Mouse (Mus musculus): Measurements from ENCODE around the gene Ier2. TPM values are rescaled to one million over a fixed set of nuclear protein-coding genes. Genes with fewer than 3 reads are reported as not detected.
A peak's percentile ranks its signal among the peaks of the same experiment; 100 is the strongest.
"Not testable (repeated sequence)": the region's sequence is repeated elsewhere in the genome, so short reads cannot be mapped to it uniquely, and the experiment has no call there.

The Ier2 gene
- polyA plus RNA-seq, 1 experiment, result 75.7 TPM

GRCm38 (mm10) chr8:84634849-84635304 is 27.8 kb downstream of the Ier2 start:
- H3K4me2 ChIP-seq (ENCODE audit: low read depth), result no peak overlapping the region

GRCm38 (mm10) chr8:84633841-84634584 is 28.6 kb downstream of the Ier2 start:
- Histone ChIP-seq H3K4me2 (ENCODE audit: low read depth) (no peak overlapping the region), H3K79me2 (ENCODE audit: control insufficient read depth, insufficient read depth) (no peaks in the 10 kb centered on the region)
- TF ChIP-seq REST (IDR thresholded peaks at IDR 0.05; ENCODE audit: insufficient read depth, insufficient read length) (no peak), POLR2AphosphoS2 (IDR thresholded peaks at IDR 0.05; ENCODE audit: insufficient read length, low read depth) (no peak), MAX (IDR thresholded peaks at IDR 0.05; ENCODE audit: low read depth) (no peak), TCF12 (IDR thresholded peaks at IDR 0.05; ENCODE audit: insufficient read depth, poor library complexity, severe bottlenecking) (no peak), POLR2A (IDR thresholded peaks at IDR 0.05; ENCODE audit: insufficient read length, low read depth) (no peak), MYOG (IDR thresholded peaks at IDR 0.05; ENCODE audit: control insufficient read depth in 1 of 3, insufficient read depth in 1 of 3, insufficient read length in 2 of 3, low read depth in 2 of 3) (no peak), USF1 (IDR thresholded peaks at IDR 0.05; ENCODE audit: low read depth) (no peak), CEBPB (IDR thresholded peaks at IDR 0.05; ENCODE audit: insufficient read depth, poor library complexity, severe bottlenecking) (no peak), TCF3 (IDR thresholded peaks at IDR 0.05; ENCODE audit: insufficient read length, low read depth) (no peak)

More at GRCm38 (mm10) chr8:84634849-84635304, 27.8 kb downstream of the Ier2 start:
- Histone ChIP-seq H3K36me3 (ENCODE audit: control insufficient read depth, insufficient read depth) (no peaks in the 10 kb centered on the region), H3K79me2 (ENCODE audit: control insufficient read depth, insufficient read depth) (no peaks in the 10 kb centered on the region), H3ac (ENCODE audit: control insufficient read depth, insufficient read length) (no peak overlapping the region), H3K27me3 (ENCODE audit: control insufficient read depth, insufficient read depth, insufficient read length) (no peaks in the 10 kb centered on the region), H3K4me3 (no peak overlapping the region)
- TF ChIP-seq CEBPB (IDR thresholded peaks at IDR 0.05; ENCODE audit: insufficient read depth, poor library complexity, severe bottlenecking) (peak; percentile 45; the same call in 1 of the 2 replicates), POLR2AphosphoS2 (IDR thresholded peaks at IDR 0.05; ENCODE audit: insufficient read length, low read depth) (no peak)

GRCm38 (mm10) chr8:84631813-84632212 is 30.8 kb downstream of the Ier2 start:
- H3K4me2 ChIP-seq (ENCODE audit: low read depth), result no peak overlapping the region
- no peak overlapping the region for H3ac ChIP-seq (ENCODE audit: control insufficient read depth, insufficient read length)
- no peaks in the 10 kb centered on the region for H3K27me3 ChIP-seq (ENCODE audit: control insufficient read depth, insufficient read depth, insufficient read length)
- no peak overlapping the region for H3K4me3 ChIP-seq
- no peaks in the 10 kb centered on the region for H3K36me3 ChIP-seq (ENCODE audit: control insufficient read depth, insufficient read depth)
- TF ChIP-seq CEBPB (IDR thresholded peaks at IDR 0.05; ENCODE audit: insufficient read depth, poor library complexity, severe bottlenecking) (no peak), MAX (IDR thresholded peaks at IDR 0.05; ENCODE audit: low read depth) (no peak), USF1 (IDR thresholded peaks at IDR 0.05; ENCODE audit: low read depth) (no peak), E2F4 (IDR thresholded peaks at IDR 0.05; ENCODE audit: insufficient read depth) (no peak), POLR2AphosphoS2 (IDR thresholded peaks at IDR 0.05; ENCODE audit: insufficient read length, low read depth) (no peak), MYOG (IDR thresholded peaks at IDR 0.05; ENCODE audit: control insufficient read depth in 1 of 3, insufficient read depth in 1 of 3, insufficient read length in 2 of 3, low read depth in 2 of 3) (no peak), POLR2A (IDR thresholded peaks at IDR 0.05; ENCODE audit: insufficient read length, low read depth) (no peak), MYOD1 (IDR thresholded peaks at IDR 0.05; ENCODE audit: control insufficient read depth in 1 of 3, insufficient read length in 2 of 3, low read depth in 2 of 3) (no peak), TCF12 (IDR thresholded peaks at IDR 0.05; ENCODE audit: insufficient read depth, poor library complexity, severe bottlenecking) (no peak), REST (IDR thresholded peaks at IDR 0.05; ENCODE audit: insufficient read depth, insufficient read length) (no peak), SRF (IDR thresholded peaks at IDR 0.05; ENCODE audit: control insufficient read depth, insufficient read length, low read depth) (no peak), TCF3 (IDR thresholded peaks at IDR 0.05; ENCODE audit: insufficient read length, low read depth) (no peak)
- H3K79me2 ChIP-seq (ENCODE audit: control insufficient read depth, insufficient read depth), result no peaks in the 10 kb centered on the region

More at GRCm38 (mm10) chr8:84633841-84634584, 28.6 kb downstream of the Ier2 start:
- Histone ChIP-seq H3ac (ENCODE audit: control insufficient read depth, insufficient read length) (no peak overlapping the region), H3K36me3 (ENCODE audit: control insufficient read depth, insufficient read depth) (no peaks in the 10 kb centered on the region), H3K27me3 (ENCODE audit: control insufficient read depth, insufficient read depth, insufficient read length) (no peaks in the 10 kb centered on the region), H3K4me3 (no peak overlapping the region)

GRCm38 (mm10) chr8:84630145-84630544 is 32.5 kb downstream of the Ier2 start:
- Histone ChIP-seq H3K79me2 (ENCODE audit: control insufficient read depth, insufficient read depth) (no peaks in the 10 kb centered on the region), H3K27me3 (ENCODE audit: control insufficient read depth, insufficient read depth, insufficient read length) (no peaks in the 10 kb centered on the region), H3K4me3 (no peak overlapping the region), H3K36me3 (ENCODE audit: control insufficient read depth, insufficient read depth) (no peaks in the 10 kb centered on the region), H3K4me2 (ENCODE audit: low read depth) (no peak overlapping the region), H3ac (ENCODE audit: control insufficient read depth, insufficient read length) (no peak overlapping the region)
- TF ChIP-seq MYOD1 (IDR thresholded peaks at IDR 0.05; ENCODE audit: control insufficient read depth in 1 of 3, insufficient read length in 2 of 3, low read depth in 2 of 3) (no peak), USF1 (IDR thresholded peaks at IDR 0.05; ENCODE audit: low read depth) (no peak), MYOG (IDR thresholded peaks at IDR 0.05; ENCODE audit: control insufficient read depth in 1 of 3, insufficient read depth in 1 of 3, insufficient read length in 2 of 3, low read depth in 2 of 3) (no peak), MAX (IDR thresholded peaks at IDR 0.05; ENCODE audit: low read depth) (no peak), TCF3 (IDR thresholded peaks at IDR 0.05; ENCODE audit: insufficient read length, low read depth) (no peak), REST (IDR thresholded peaks at IDR 0.05; ENCODE audit: insufficient read depth, insufficient read length) (no peak), POLR2A (IDR thresholded peaks at IDR 0.05; ENCODE audit: insufficient read length, low read depth) (no peak)

- Histone ChIP-seq H3K36me3 (ENCODE audit: control insufficient read depth, insufficient read depth) (no peaks in the 10 kb centered on the region), H3K4me3 (no peak overlapping the region), H3K79me2 (ENCODE audit: control insufficient read depth, insufficient read depth) (no peaks in the 10 kb centered on the region), H3ac (ENCODE audit: control insufficient read depth, insufficient read length) (no peak overlapping the region), H3K27me3 (ENCODE audit: control insufficient read depth, insufficient read depth, insufficient read length) (no peaks in the 10 kb centered on the region), H3K4me2 (ENCODE audit: low read depth) (no peak overlapping the region)
- TF ChIP-seq TCF12 (IDR thresholded peaks at IDR 0.05; ENCODE audit: insufficient read depth, poor library complexity, severe bottlenecking), result no peak
- TF ChIP-seq MYOG (IDR thresholded peaks at IDR 0.05; ENCODE audit: control insufficient read depth in 1 of 3, insufficient read depth in 1 of 3, insufficient read length in 2 of 3, low read depth in 2 of 3), result no peak
- TF ChIP-seq USF1 (IDR thresholded peaks at IDR 0.05; ENCODE audit: low read depth), result no peak
- no peak for TF ChIP-seq MYOD1 (IDR thresholded peaks at IDR 0.05; ENCODE audit: control insufficient read depth in 1 of 3, insufficient read length in 2 of 3, low read depth in 2 of 3)
- TF ChIP-seq CEBPB (IDR thresholded peaks at IDR 0.05; ENCODE audit: insufficient read depth, poor library complexity, severe bottlenecking), result no peak
- no peak for TF ChIP-seq POLR2AphosphoS2 (IDR thresholded peaks at IDR 0.05; ENCODE audit: insufficient read length, low read depth)
- TF ChIP-seq POLR2A (IDR thresholded peaks at IDR 0.05; ENCODE audit: insufficient read length, low read depth), result no peak
- TF ChIP-seq MAX (IDR thresholded peaks at IDR 0.05; ENCODE audit: low read depth), result no peak
- no peak for TF ChIP-seq REST (IDR thresholded peaks at IDR 0.05; ENCODE audit: insufficient read depth, insufficient read length)
Measured at GRCm38 (mm10) chr8:84629586-84629985, 33.1 kb downstream of the Ier2 start.

- not testable (repeated sequence) for H3K79me2 ChIP-seq (ENCODE audit: control insufficient read depth, insufficient read depth); H3K4me2 ChIP-seq (ENCODE audit: low read depth); H3K4me3 ChIP-seq; H3K27me3 ChIP-seq (ENCODE audit: control insufficient read depth, insufficient read depth, insufficient read length); H3K36me3 ChIP-seq (ENCODE audit: control insufficient read depth, insufficient read depth); H3ac ChIP-seq (ENCODE audit: control insufficient read depth, insufficient read length)
Measured at GRCm38 (mm10) chr8:84623425-84623824, 39.2 kb downstream of the Ier2 start.

Measured in myocyte (in vitro differentiated cells).